Mouse (Mus musculus) liver, embryonic 15.5 days (tissue): Measurements from ENCODE around the gene Adamts4. TPM values are rescaled to one million over a fixed set of nuclear protein-coding genes. Genes with fewer than 3 reads are reported as not detected.

ENCODE experiments used
- ATAC-seq: fragments of 200-750 bp; cut with Nextera tagmentation; 2 replicates; pipeline ENCODE4 v1.8.0; 2017; ENCODE audit warnings: moderate number of reproducible peaks, mild to moderate bottlenecking, moderate library complexity; ENCODE audit not compliant: insufficient read depth
- H3K27ac ChIP-seq: fragments of 300-500 bp; sonication (generic); replicated peaks from 2 replicates; pipeline ENCODE4 v1.5.1; 2015; ENCODE audit warnings: mild to moderate bottlenecking, inconsistent platforms
- H3K27me3 ChIP-seq: fragments of 300-500 bp; sonication (generic); 2 replicates; pipeline ENCODE4 v1.6.1; 2015; ENCODE audit warnings: mild to moderate bottlenecking, inconsistent platforms
- H3K36me3 ChIP-seq: fragments of 300-500 bp; sonication (generic); replicated peaks from 2 replicates; pipeline ENCODE4 v1.6.1; 2015; ENCODE audit warnings: moderate library complexity, mild to moderate bottlenecking, inconsistent platforms
- H3K4me1 ChIP-seq: fragments of 300-500 bp; sonication (generic); replicated peaks from 2 replicates; pipeline ENCODE4 v1.6.1; 2015; ENCODE audit warnings: inconsistent platforms
- H3K4me2 ChIP-seq: fragments of 300-500 bp; sonication (generic); 2 replicates; pipeline ENCODE4 v1.6.1; 2015; ENCODE audit warnings: moderate library complexity, mild to moderate bottlenecking, inconsistent platforms
- H3K4me3 ChIP-seq: fragments of 300-500 bp; sonication (generic); replicated peaks from 2 replicates; pipeline ENCODE4 v1.5.1; 2015; ENCODE audit warnings: mild to moderate bottlenecking, inconsistent platforms
- H3K9ac ChIP-seq: fragments of 300-500 bp; sonication (generic); 2 replicates; pipeline ENCODE4 v1.6.1; 2015; ENCODE audit warnings: moderate library complexity, mild to moderate bottlenecking, inconsistent platforms
- H3K9me3 ChIP-seq: fragments of 300-500 bp; sonication (generic); replicated peaks from 2 replicates; pipeline ENCODE4 v1.6.1; 2016; ENCODE audit warnings: inconsistent platforms
- WGBS: fragments of 180-500 bp; shearing (Covaris S2); methylation state at CpG from one replicate; pipeline ENCODE4 v1.1.7; 2015; ENCODE audit warnings: mixed read lengths; ENCODE audit not compliant: insufficient replicate concordance; 5-methylcytosine and 5-hydroxymethylcytosine counted together
- polyA plus RNA-seq: library from polyadenylated mRNA; unstranded; fragments of >200 nt; fragmentation: Nextera tagmentation; extraction: Ambion mirVana; gene quantifications from 2 replicates; pipeline ENCODE4 v1.2.1, GENCODE M21; 2015

Gene Adamts4
- polyA plus RNA-seq, 1 experiment from 2014 or later, result 0.58 TPM

GRCm38 (mm10) chr1:171246709-171247452 lies 3.3 kb upstream of the Adamts4 start:
- Histone ChIP-seq H3K9ac (peak overlapping the region; percentile 82), H3K27ac (peak overlapping the region; percentile 89), H3K9me3 (no peaks in the 10 kb centered on the region), H3K4me2 (peak overlapping the region; percentile 94), H3K27me3 (peaks cover 35% of the 10 kb centered on the region), H3K4me3 (peak overlapping the region; percentile 78), H3K4me1 (peaks cover 43% of the 10 kb centered on the region), H3K36me3 (peaks cover 34% of the 10 kb centered on the region)
- under 1% methylated on average over 41 of the region's 41 CpGs for WGBS
- ATAC-seq, result peak; percentile 93

- H3K4me1 ChIP-seq, result peaks cover 46% of the 10 kb centered on the region
- peak overlapping the region; percentile 78 for H3K4me3 ChIP-seq
- peaks cover 29% of the 10 kb centered on the region for H3K36me3 ChIP-seq
- H3K4me2 ChIP-seq, result peak overlapping the region; percentile 94
- ATAC-seq, result peak; percentile 23; the same call in 1 of the 2 replicates
- H3K9me3 ChIP-seq, result no peaks in the 10 kb centered on the region
- H3K9ac ChIP-seq, result peak overlapping the region; percentile 82
- H3K27ac ChIP-seq, result peak overlapping the region; percentile 89
- 5% methylated on average over 13 of the region's 13 CpGs for WGBS
- H3K27me3 ChIP-seq, result peaks cover 41% of the 10 kb centered on the region
These were observed 2.8 kb upstream of the Adamts4 start for GRCm38 (mm10) chr1:171247453-171247841.

GRCm38 (mm10) chr1:171247916-171248315 lies 2.3 kb upstream of the Adamts4 start:
- Histone ChIP-seq H3K9me3 (no peaks in the 10 kb centered on the region), H3K4me2 (peak overlapping the region; percentile 94), H3K9ac (peak overlapping the region; percentile 82), H3K36me3 (peaks cover 24% of the 10 kb centered on the region), H3K4me3 (peak overlapping the region; percentile 78), H3K27ac (peak overlapping the region; percentile 89), H3K27me3 (peaks cover 46% of the 10 kb centered on the region), H3K4me1 (peaks cover 46% of the 10 kb centered on the region)
- no peak for ATAC-seq
- 17% methylated on average over 4 of the region's 4 CpGs for WGBS

- Histone ChIP-seq H3K9me3 (no peaks in the 10 kb centered on the region), H3K9ac (no peak overlapping the region), H3K4me3 (no peak overlapping the region), H3K27ac (0 out of 2 replicates have a peak overlapping the region, but pooled peaks have one; percentile 89), H3K4me1 (peaks cover 45% of the 10 kb centered on the region), H3K36me3 (peaks cover 17% of the 10 kb centered on the region), H3K27me3 (peaks cover 52% of the 10 kb centered on the region), H3K4me2 (peak overlapping the region; percentile 94; the same call in 1 of the 2 replicates)
- WGBS, result 34% methylated on average over 3 of the region's 3 CpGs
- ATAC-seq, result no peak
These were observed 1.6 kb upstream of the Adamts4 start for GRCm38 (mm10) chr1:171248386-171249226.

- 34% methylated on average over 26 of the region's 26 CpGs for WGBS
- no peaks in the 10 kb centered on the region for H3K36me3 ChIP-seq
- H3K27me3 ChIP-seq, result peaks cover 61% of the 10 kb centered on the region
- H3K4me1 ChIP-seq, result peaks cover 28% of the 10 kb centered on the region
- 0 out of 2 replicates have a peak within 1 kb of the TSS, but pooled peaks have one; percentile 18 for H3K4me3 ChIP-seq
- no peak for ATAC-seq
- no peaks in the 10 kb centered on the region for H3K9me3 ChIP-seq
- H3K27ac ChIP-seq, result no peak within 1 kb of the TSS
- H3K9ac ChIP-seq, result no peak within 1 kb of the TSS
- peak within 1 kb of the TSS; percentile 27; the same call in 1 of the 2 replicates for H3K4me2 ChIP-seq
These were observed 716 bp downstream of the Adamts4 start, which contains the start of gene Ndufs2 for GRCm38 (mm10) chr1:171250680-171251593. Ndufs2 (minus strand) TSS chr1:171251388.

GRCm38 (mm10) chr1:171251594-171252324 lies 1.5 kb downstream of the Adamts4 start:
- peaks cover 67% of the 10 kb centered on the region for H3K27me3 ChIP-seq
- H3K9ac ChIP-seq, result no peak overlapping the region
- H3K27ac ChIP-seq, result no peak overlapping the region
- peak overlapping the region; percentile 27; the same call in 1 of the 2 replicates for H3K4me2 ChIP-seq
- H3K4me3 ChIP-seq, result 0 out of 2 replicates have a peak overlapping the region, but pooled peaks have one; percentile 7
- ATAC-seq, result no peak
- peaks cover 21% of the 10 kb centered on the region for H3K4me1 ChIP-seq
- 27% methylated on average over 13 of the region's 13 CpGs for WGBS
- H3K9me3 ChIP-seq, result no peaks in the 10 kb centered on the region
- H3K36me3 ChIP-seq, result no peaks in the 10 kb centered on the region

GRCm38 (mm10) chr1:171252415-171252814 lies 2.2 kb downstream of the Adamts4 start:
- Histone ChIP-seq H3K4me3 (no peak overlapping the region), H3K27ac (no peak overlapping the region), H3K9me3 (no peaks in the 10 kb centered on the region), H3K27me3 (peaks cover 67% of the 10 kb centered on the region), H3K4me2 (no peak overlapping the region), H3K9ac (no peak overlapping the region), H3K4me1 (peaks cover 18% of the 10 kb centered on the region), H3K36me3 (no peaks in the 10 kb centered on the region)
- WGBS, result 67% methylated on average over 17 of the region's 17 CpGs
- ATAC-seq, result no peak

GRCm38 (mm10) chr1:171256095-171256818 lies 6.0 kb downstream of the Adamts4 start:
- H3K4me3 ChIP-seq, result no peak overlapping the region
- no peaks in the 10 kb centered on the region for H3K36me3 ChIP-seq
- H3K27me3 ChIP-seq, result peaks cover 60% of the 10 kb centered on the region
- H3K4me2 ChIP-seq, result no peak overlapping the region
- no peaks in the 10 kb centered on the region for H3K9me3 ChIP-seq
- no peak overlapping the region for H3K27ac ChIP-seq
- H3K9ac ChIP-seq, result no peak overlapping the region
- no peak for ATAC-seq
- WGBS, result 79% methylated on average over 24 of the region's 24 CpGs
- peaks cover 18% of the 10 kb centered on the region for H3K4me1 ChIP-seq

GRCm38 (mm10) chr1:171256937-171257548 lies 6.8 kb downstream of the Adamts4 start:
- no peak for ATAC-seq
- Histone ChIP-seq H3K27me3 (peaks cover 59% of the 10 kb centered on the region), H3K4me3 (no peak overlapping the region), H3K9ac (no peak overlapping the region), H3K27ac (no peak overlapping the region), H3K4me2 (peak overlapping the region; percentile 14; the same call in 1 of the 2 replicates), H3K9me3 (no peaks in the 10 kb centered on the region), H3K4me1 (peaks cover 18% of the 10 kb centered on the region), H3K36me3 (no peaks in the 10 kb centered on the region)
- WGBS, result 51% methylated on average over 15 of the region's 15 CpGs
